Mouse (Mus musculus): ENCODE results near the gene Mtrf1. TPM values are rescaled to one million over a fixed set of nuclear protein-coding genes. Genes with fewer than 3 reads are reported as not detected.
"Not testable (repeated sequence)": the region's sequence is repeated elsewhere in the genome, so short reads cannot be mapped to it uniquely, and the experiment has no call there.

Gene Mtrf1
- polyA plus RNA-seq, 1 experiment from 2014 or later = 5.1 TPM

GRCm38 (mm10) chr14:79413121-79413520 is 15.5 kb downstream of the Mtrf1 start:
- H3K27ac ChIP-seq (ENCODE audit: low read depth, low read length) = no peak overlapping the region
- no peak for ATAC-seq
- H3K36me3 ChIP-seq (ENCODE audit: control insufficient read depth, insufficient read depth) = peaks cover 25% of the 10 kb centered on the region; the same call in 1 of the 2 replicates
- H3K9ac ChIP-seq (ENCODE audit: low read depth, low read length) = no peak overlapping the region
- H3K4me2 ChIP-seq (replicated peaks; ENCODE audit: low read depth) = no peak overlapping the region
- no peak for TF ChIP-seq CTCF (IDR thresholded peaks at IDR 0.05; ENCODE audit: low read depth)
- no peak overlapping the region for H3K4me3 ChIP-seq (ENCODE audit: low read depth, low read length)
- no peaks in the 10 kb centered on the region for H3K4me1 ChIP-seq (replicated peaks; ENCODE audit: control insufficient read depth, insufficient read depth, low read length)
- 79% methylated on average over 6 of the region's 6 CpGs for WGBS
- no peaks in the 10 kb centered on the region for H3K27me3 ChIP-seq (replicated peaks; ENCODE audit: control insufficient read depth, insufficient read depth, low read length)
- no peaks in the 10 kb centered on the region for H3K9me3 ChIP-seq (ENCODE audit: control insufficient read depth)

DNA sequence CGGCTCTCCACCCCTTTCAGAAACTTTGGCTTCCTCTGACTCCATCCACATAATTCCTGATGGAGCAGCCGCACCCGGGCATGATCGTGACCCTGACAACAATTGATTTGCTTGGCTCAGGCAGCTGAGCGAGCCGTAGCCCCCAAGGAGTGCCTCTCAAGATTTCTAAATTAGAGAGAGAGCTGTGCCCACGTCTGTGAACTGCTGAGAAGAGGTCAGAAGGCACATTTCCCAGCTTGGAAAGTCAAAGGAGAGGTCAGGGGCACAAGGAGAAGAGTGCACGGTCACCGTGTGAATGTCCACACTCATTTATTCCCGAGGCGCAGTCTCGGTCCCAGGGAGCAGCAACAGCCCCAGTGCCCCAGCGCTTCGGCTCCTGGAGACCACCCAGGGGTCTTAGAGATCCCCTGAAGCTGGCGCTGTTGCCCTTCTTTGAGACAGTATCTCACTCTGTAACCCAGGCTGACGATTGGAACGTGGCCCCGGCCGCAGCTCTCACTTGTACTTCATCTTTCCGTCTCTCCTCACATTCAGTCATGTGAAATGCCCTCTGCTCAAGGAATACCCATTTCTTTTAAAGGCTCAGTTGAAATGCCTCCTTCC is 22.6 kb downstream of the Mtrf1 start:
- Histone ChIP-seq H3K9ac (ENCODE audit: low read depth, low read length) (no peak overlapping the region), H3K36me3 (ENCODE audit: control insufficient read depth, insufficient read depth) (peaks cover 16% of the 10 kb centered on the region), H3K4me2 (replicated peaks; ENCODE audit: low read depth) (no peak overlapping the region), H3K9me3 (ENCODE audit: control insufficient read depth) (no peaks in the 10 kb centered on the region), H3K27ac (ENCODE audit: low read depth, low read length) (no peak overlapping the region), H3K27me3 (replicated peaks; ENCODE audit: control insufficient read depth, insufficient read depth, low read length) (no peaks in the 10 kb centered on the region), H3K4me1 (replicated peaks; ENCODE audit: control insufficient read depth, insufficient read depth, low read length) (no peaks in the 10 kb centered on the region), H3K4me3 (ENCODE audit: low read depth, low read length) (no peak overlapping the region)
- 73% methylated on average over 20 of the region's 20 CpGs for WGBS
- no peak for TF ChIP-seq CTCF (IDR thresholded peaks at IDR 0.05; ENCODE audit: low read depth)
- ATAC-seq = no peak

DNA sequence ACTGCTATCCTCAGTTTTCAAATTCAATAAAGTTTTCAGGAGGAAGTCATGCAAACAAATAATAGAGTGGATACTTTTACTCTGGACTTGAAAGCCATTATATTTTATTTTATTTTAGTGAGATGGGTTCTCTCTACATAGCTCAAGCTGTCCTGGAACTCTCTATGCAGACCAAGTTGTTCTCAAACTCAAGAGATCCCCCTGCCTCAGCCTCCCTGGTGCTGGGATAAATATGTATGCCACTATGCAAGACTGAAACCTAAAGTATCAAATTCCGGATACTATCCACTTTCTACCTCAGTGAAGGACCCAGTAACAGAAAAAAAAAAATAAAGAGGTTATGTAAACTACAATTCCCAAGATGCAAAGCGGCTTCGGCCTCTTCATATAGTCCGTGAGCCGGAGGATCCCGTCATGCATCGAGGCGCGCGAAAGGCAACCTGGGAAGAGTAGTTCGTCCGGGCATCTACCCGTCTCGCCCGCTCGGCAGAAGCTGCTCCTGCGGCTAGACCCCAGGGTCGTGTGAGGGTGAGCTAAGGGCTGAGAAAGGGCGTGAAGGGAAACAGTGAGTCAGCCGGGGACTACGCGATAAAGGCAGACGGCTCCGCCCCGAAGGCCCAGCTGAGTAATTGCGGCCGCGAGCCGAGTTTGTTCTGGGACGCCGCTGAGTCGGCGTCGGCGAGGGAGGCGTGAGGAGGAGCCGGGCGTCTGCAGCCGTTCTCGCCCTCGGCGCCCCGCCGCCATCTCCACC is 28.6 kb downstream of the Mtrf1 start, which contains the start of gene Kbtbd7:
Gene Kbtbd7 (plus strand): TSS at position 533 of the 751 bp plus-strand sequence.
- Histone ChIP-seq H3K27ac (ENCODE audit: low read depth, low read length) (peak within 1 kb of the TSS; percentile 74), H3K36me3 (ENCODE audit: control insufficient read depth, insufficient read depth) (peaks cover 8% of the 10 kb centered on the region; the same call in 1 of the 2 replicates), H3K9me3 (ENCODE audit: control insufficient read depth) (no peaks in the 10 kb centered on the region), H3K9ac (ENCODE audit: low read depth, low read length) (no peak within 1 kb of the TSS), H3K4me2 (replicated peaks; ENCODE audit: low read depth) (peak within 1 kb of the TSS; percentile 52), H3K27me3 (replicated peaks; ENCODE audit: control insufficient read depth, insufficient read depth, low read length) (no peaks in the 10 kb centered on the region), H3K4me1 (replicated peaks; ENCODE audit: control insufficient read depth, insufficient read depth, low read length) (no peaks in the 10 kb centered on the region), H3K4me3 (ENCODE audit: low read depth, low read length) (peak within 1 kb of the TSS; percentile 36)
- WGBS = under 1% methylated on average over 44 of the region's 44 CpGs
- no peak for TF ChIP-seq CTCF (IDR thresholded peaks at IDR 0.05; ENCODE audit: low read depth)
- peak; percentile 100 for ATAC-seq

DNA sequence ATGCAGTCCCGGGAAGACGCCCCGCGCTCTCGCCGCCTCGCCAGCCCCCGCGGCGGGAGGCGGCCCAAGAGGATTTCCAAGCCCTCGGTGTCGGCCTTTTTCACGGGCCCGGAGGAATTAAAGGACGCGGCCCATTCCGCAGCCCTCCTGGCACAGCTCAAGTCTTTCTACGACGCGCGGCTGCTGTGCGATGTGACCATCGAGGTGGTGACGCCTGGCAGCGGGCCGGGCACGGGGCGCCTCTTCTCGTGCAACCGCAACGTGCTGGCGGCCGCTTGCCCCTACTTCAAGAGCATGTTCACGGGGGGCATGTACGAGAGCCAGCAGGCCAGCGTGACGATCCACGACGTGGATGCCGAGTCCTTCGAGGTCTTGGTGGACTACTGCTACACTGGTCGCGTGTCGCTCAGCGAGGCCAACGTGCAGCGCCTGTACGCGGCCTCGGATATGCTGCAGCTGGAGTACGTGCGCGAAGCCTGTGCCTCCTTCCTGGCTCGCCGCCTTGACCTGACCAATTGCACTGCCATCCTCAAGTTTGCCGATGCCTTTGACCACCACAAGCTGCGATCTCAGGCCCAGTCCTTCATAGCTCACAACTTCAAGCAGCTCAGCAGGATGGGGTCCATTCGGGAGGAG is 29.3 kb downstream of the Mtrf1 start:
- H3K36me3 ChIP-seq (ENCODE audit: control insufficient read depth, insufficient read depth); H3K9me3 ChIP-seq (ENCODE audit: control insufficient read depth); H3K9ac ChIP-seq (ENCODE audit: low read depth, low read length); H3K4me1 ChIP-seq (replicated peaks; ENCODE audit: control insufficient read depth, insufficient read depth, low read length); H3K27me3 ChIP-seq (replicated peaks; ENCODE audit: control insufficient read depth, insufficient read depth, low read length): not testable (repeated sequence)
- WGBS = 48% methylated on average over 7 of the region's 59 CpGs
- Histone ChIP-seq H3K27ac (ENCODE audit: low read depth, low read length) (peak overlapping the region; percentile 74), H3K4me3 (ENCODE audit: low read depth, low read length) (peak overlapping the region; percentile 36), H3K4me2 (replicated peaks; ENCODE audit: low read depth) (peak overlapping the region; percentile 52)
- peak; percentile 52 for ATAC-seq

- WGBS = 89% methylated on average over 1 of the region's 1 CpGs
- Histone ChIP-seq H3K4me1 (replicated peaks; ENCODE audit: control insufficient read depth, insufficient read depth, low read length) (no peaks in the 10 kb centered on the region), H3K9ac (ENCODE audit: low read depth, low read length) (no peak overlapping the region), H3K4me2 (replicated peaks; ENCODE audit: low read depth) (no peak overlapping the region), H3K36me3 (ENCODE audit: control insufficient read depth, insufficient read depth) (no peaks in the 10 kb centered on the region), H3K4me3 (ENCODE audit: low read depth, low read length) (no peak overlapping the region), H3K9me3 (ENCODE audit: control insufficient read depth) (no peaks in the 10 kb centered on the region), H3K27ac (ENCODE audit: low read depth, low read length) (no peak overlapping the region), H3K27me3 (replicated peaks; ENCODE audit: control insufficient read depth, insufficient read depth, low read length) (no peaks in the 10 kb centered on the region)
- ATAC-seq = no peak
- TF ChIP-seq CTCF (IDR thresholded peaks at IDR 0.05; ENCODE audit: low read depth) = no peak
Measured at GRCm38 (mm10) chr14:79434068-79434467, 36.5 kb downstream of the Mtrf1 start.

DNA sequence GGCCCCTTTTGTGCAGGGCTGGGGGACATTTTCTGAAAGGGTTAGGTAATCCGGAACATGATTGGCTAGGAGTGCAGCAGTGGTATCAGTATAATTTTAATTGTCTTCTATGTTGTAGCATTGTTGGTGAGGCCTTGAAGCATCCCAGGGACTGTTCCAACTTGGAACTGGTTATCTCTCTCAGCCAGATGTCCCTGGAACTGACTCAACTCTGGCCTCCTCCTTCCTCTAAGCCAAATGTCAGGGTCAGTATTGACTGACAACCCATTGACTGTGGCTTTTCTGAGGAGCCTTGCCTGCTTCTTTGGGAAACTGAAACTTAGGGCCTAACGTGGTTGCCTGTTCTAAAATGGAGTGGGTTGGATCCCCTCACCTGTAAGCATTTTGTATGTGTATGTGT is 43.1 kb downstream of the Mtrf1 start:
- WGBS = 91% methylated on average over 2 of the region's 2 CpGs
- H3K36me3 ChIP-seq (ENCODE audit: control insufficient read depth, insufficient read depth) = no peaks in the 10 kb centered on the region

More for the DNA sequence above, 43.1 kb downstream of the Mtrf1 start:
- no peak overlapping the region for H3K4me3 ChIP-seq (ENCODE audit: low read depth, low read length)
- H3K27me3 ChIP-seq (replicated peaks; ENCODE audit: control insufficient read depth, insufficient read depth, low read length) = no peaks in the 10 kb centered on the region
- no peak overlapping the region for H3K27ac ChIP-seq (ENCODE audit: low read depth, low read length)
- no peak for TF ChIP-seq CTCF (IDR thresholded peaks at IDR 0.05; ENCODE audit: low read depth)
- H3K9ac ChIP-seq (ENCODE audit: low read depth, low read length) = no peak overlapping the region
- no peak overlapping the region for H3K4me2 ChIP-seq (replicated peaks; ENCODE audit: low read depth)
- H3K4me1 ChIP-seq (replicated peaks; ENCODE audit: control insufficient read depth, insufficient read depth, low read length) = no peaks in the 10 kb centered on the region
- no peak for ATAC-seq
- no peaks in the 10 kb centered on the region for H3K9me3 ChIP-seq (ENCODE audit: control insufficient read depth)
